In genomic region chr16:56886616-56887116, GRCm38 (mm10) we compare ENCODE assay signal across 9 mouse cellular contexts. TPM values are rescaled to one million over a fixed set of nuclear protein-coding genes. Genes with fewer than 3 reads are reported as not detected.
DNase-seq lines count a peak whose midpoint lies in the region; ATAC-seq lines count a peak whose summit lies in the region.
"Had no signal": no experiment of that assay in that cellular context is flagged by ENCODE, and none has a peak within 500 bp of the region (broad histone marks: within the 10 kb centered on the region; RNA-seq: fewer than 3 reads in every experiment).

No protein-coding gene starts in this region.

- H3K4me3 ChIP-seq in heart, embryonic 16.5 days (ENCODE audit: low read length): peak overlapping the region; percentile 71
- peak overlapping the region; percentile 38 for H3K4me3 ChIP-seq in embryonic facial prominence, embryonic 11.5 days (ENCODE audit: low read depth, low read length)
- H3K4me3 ChIP-seq in intestine, embryonic 15.5 days (replicated peaks): peak overlapping the region; percentile 52
- peak overlapping the region; percentile 39 for H3K4me3 ChIP-seq in neural tube, embryonic 12.5 days

- intact Hi-C loops in heart, postnatal 36 days (cut with DNase I): no loop called here

- no peak overlapping the region for H3K27ac ChIP-seq in heart, embryonic 16.5 days (ENCODE audit: low read length)
- no peak overlapping the region for H3K27ac ChIP-seq in embryonic facial prominence, embryonic 11.5 days (replicated peaks; ENCODE audit: low read depth, low read length)
- no peak overlapping the region for H3K27ac ChIP-seq in intestine, embryonic 15.5 days
- H3K27ac ChIP-seq in neural tube, embryonic 12.5 days: no peak overlapping the region

- H3K27me3 ChIP-seq in heart, embryonic 16.5 days (ENCODE audit: control insufficient read depth, insufficient read depth, low read length): no peaks in the 10 kb centered on the region
- H3K27me3 ChIP-seq in embryonic facial prominence, embryonic 11.5 days (ENCODE audit: control insufficient read depth, insufficient read depth, low read length): no peaks in the 10 kb centered on the region
- H3K27me3 ChIP-seq in intestine, embryonic 15.5 days (replicated peaks): no peaks in the 10 kb centered on the region
- H3K27me3 ChIP-seq in neural tube, embryonic 12.5 days (replicated peaks): no peaks in the 10 kb centered on the region

- no peak for ATAC-seq in heart, embryonic 16.5 days (replicated peaks; ENCODE audit: extremely low read depth, insufficient read depth, low FRiP score)
- ATAC-seq in embryonic facial prominence, embryonic 11.5 days (replicated peaks; ENCODE audit: insufficient number of reproducible peaks, low FRiP score, low TSS enrichment, low read depth): no peak
- no peak for ATAC-seq in intestine, embryonic 15.5 days
- ATAC-seq in neural tube, embryonic 12.5 days (ENCODE audit: low FRiP score, low read depth): peak; percentile 18; the same call in 1 of the 2 replicates

- 0 out of 2 replicates have a peak overlapping the region, but pooled peaks have one; percentile 25 for H3K9ac ChIP-seq in heart, embryonic 16.5 days (ENCODE audit: low read length)
- H3K9ac ChIP-seq in embryonic facial prominence, embryonic 11.5 days (replicated peaks; ENCODE audit: low read length): no peak overlapping the region; the same call in 1 of the 2 replicates
- 0 out of 2 replicates have a peak overlapping the region, but pooled peaks have one; percentile 55 for H3K9ac ChIP-seq in intestine, embryonic 15.5 days
- no peak overlapping the region for H3K9ac ChIP-seq in neural tube, embryonic 12.5 days

- H3K36me3 ChIP-seq in heart, embryonic 16.5 days (ENCODE audit: control insufficient read depth, insufficient read depth): no peaks in the 10 kb centered on the region
- no peaks in the 10 kb centered on the region for H3K36me3 ChIP-seq in embryonic facial prominence, embryonic 11.5 days (replicated peaks; ENCODE audit: control insufficient read depth, insufficient read depth, low read depth, low read length)
- H3K36me3 ChIP-seq in intestine, embryonic 15.5 days: no peaks in the 10 kb centered on the region
- no peaks in the 10 kb centered on the region for H3K36me3 ChIP-seq in neural tube, embryonic 12.5 days

- H3K9me3 ChIP-seq in heart, embryonic 16.5 days (replicated peaks; ENCODE audit: control insufficient read depth, low read length): no peaks in the 10 kb centered on the region
- H3K9me3 ChIP-seq in embryonic facial prominence, embryonic 11.5 days (replicated peaks; ENCODE audit: control insufficient read depth, low read length): no peaks in the 10 kb centered on the region
- H3K9me3 ChIP-seq in intestine, embryonic 15.5 days: no peaks in the 10 kb centered on the region
- H3K9me3 ChIP-seq in neural tube, embryonic 12.5 days: no peaks in the 10 kb centered on the region

- WGBS in heart, embryonic 16.5 days: 26% methylated on average over 9 of the region's 9 CpGs
- 25% methylated on average over 9 of the region's 9 CpGs for WGBS in embryonic facial prominence, embryonic 11.5 days
- WGBS in intestine, embryonic 15.5 days: 29% methylated on average over 9 of the region's 9 CpGs
- WGBS in neural tube, embryonic 12.5 days: 31% methylated on average over 9 of the region's 9 CpGs

- peaks cover 2% of the 10 kb centered on the region for H3K4me1 ChIP-seq in heart, embryonic 16.5 days (ENCODE audit: control insufficient read depth, insufficient read depth, low read length)
- H3K4me1 ChIP-seq in embryonic facial prominence, embryonic 11.5 days (ENCODE audit: control insufficient read depth, insufficient read depth, low read length): no peaks in the 10 kb centered on the region
- H3K4me1 ChIP-seq in intestine, embryonic 15.5 days (replicated peaks): no peaks in the 10 kb centered on the region
- H3K4me1 ChIP-seq in neural tube, embryonic 12.5 days: peaks cover 5% of the 10 kb centered on the region; the same call in 1 of the 2 replicates

- H3K4me2 ChIP-seq in heart, embryonic 16.5 days (ENCODE audit: low read depth, low read length): peak overlapping the region; percentile 92
- peak overlapping the region; percentile 60 for H3K4me2 ChIP-seq in embryonic facial prominence, embryonic 11.5 days (ENCODE audit: low read depth, low read length)
- peak overlapping the region; percentile 71 for H3K4me2 ChIP-seq in intestine, embryonic 15.5 days (replicated peaks)
- H3K4me2 ChIP-seq in neural tube, embryonic 12.5 days (replicated peaks): peak overlapping the region; percentile 70

- no peak for DNase-seq in heart, postnatal 36 days
- DNase-seq in embryonic facial prominence, embryonic 11.5 days (ENCODE audit: low spot score): no peak
- DNase-seq in natural killer cell, adult 2 months (ENCODE audit: low spot score in 2 of 2): no peak
- no peak for DNase-seq in spleen, postnatal 10 days (ENCODE audit: low spot score in 2 of 2)
- no peak for DNase-seq in cerebellum, postnatal 25 days

RNA-seq across cellular contexts. Expression of gene Tmem45a, which starts 0.7 kb away (rescaled TPM):
- polyA plus RNA-seq in heart, embryonic 16.5 days (2015; fragmentation: Nextera tagmentation; extraction: Ambion mirVana): 15.8 and 18.3 TPM in 2 replicates
- total RNA-seq in heart, postnatal 36 days (2021): 1 to 10 TPM; 2.3 to 3.5 TPM
- 15.2 and 15.9 TPM in 2 replicates for polyA plus RNA-seq in embryonic facial prominence, embryonic 11.5 days (2014; fragmentation: Nextera tagmentation; extraction: Ambion mirVana)
- polyA plus RNA-seq in intestine, embryonic 15.5 days (2015; fragmentation: Nextera tagmentation; extraction: Ambion mirVana): 30.5 and 31.6 TPM in 2 replicates
- polyA plus RNA-seq in neural tube, embryonic 12.5 days (2016; fragmentation: Nextera tagmentation; extraction: Ambion mirVana): 5.8 and 7.6 TPM in 2 replicates

RNA-seq across cellular contexts. Expression of gene Lnp1, which starts 41.2 kb away (rescaled TPM):
- 0.31 and 0.53 TPM in 2 replicates for polyA plus RNA-seq in heart, embryonic 16.5 days (2015; fragmentation: Nextera tagmentation; extraction: Ambion mirVana)
- not detected for total RNA-seq in heart, postnatal 36 days (2021)
- not detected in 2 replicates for polyA plus RNA-seq in embryonic facial prominence, embryonic 11.5 days (2014; fragmentation: Nextera tagmentation; extraction: Ambion mirVana)
- not detected in 2 replicates for polyA plus RNA-seq in intestine, embryonic 15.5 days (2015; fragmentation: Nextera tagmentation; extraction: Ambion mirVana)
- not detected in 2 replicates for polyA plus RNA-seq in neural tube, embryonic 12.5 days (2016; fragmentation: Nextera tagmentation; extraction: Ambion mirVana)
- polyA plus RNA-seq: large intestine, adult 2 months had no signal

Comparison
In these comparisons a context has a peak if more than half of its experiments do, and no peak if none do; other contexts are left out.
1. H3K9ac ChIP-seq: peak in heart, embryonic 16.5 days (single experiment) and intestine, embryonic 15.5 days (single experiment); none in embryonic facial prominence, embryonic 11.5 days (single experiment) and neural tube, embryonic 12.5 days (single experiment).
2. Peak in every context shown above with its lines, with median percentiles within 50 percentile points of each other: H3K4me2 ChIP-seq and H3K4me3 ChIP-seq.